Mouse (Mus musculus) cerebellum, postnatal 36 days (tissue): ENCODE results near the gene Fnip2.
"Not testable (repeated sequence)": the region's sequence is repeated elsewhere in the genome, so short reads cannot be mapped to it uniquely, and the experiment has no call there.

Experiments
- DNase-seq, 2 experiments: peaks; one replicate each; pipeline ENCODE4 v3.0.0; 2021 to 2022; ENCODE audit warnings: mixed read lengths in 2 of 2

Gene Fnip2

DNA sequence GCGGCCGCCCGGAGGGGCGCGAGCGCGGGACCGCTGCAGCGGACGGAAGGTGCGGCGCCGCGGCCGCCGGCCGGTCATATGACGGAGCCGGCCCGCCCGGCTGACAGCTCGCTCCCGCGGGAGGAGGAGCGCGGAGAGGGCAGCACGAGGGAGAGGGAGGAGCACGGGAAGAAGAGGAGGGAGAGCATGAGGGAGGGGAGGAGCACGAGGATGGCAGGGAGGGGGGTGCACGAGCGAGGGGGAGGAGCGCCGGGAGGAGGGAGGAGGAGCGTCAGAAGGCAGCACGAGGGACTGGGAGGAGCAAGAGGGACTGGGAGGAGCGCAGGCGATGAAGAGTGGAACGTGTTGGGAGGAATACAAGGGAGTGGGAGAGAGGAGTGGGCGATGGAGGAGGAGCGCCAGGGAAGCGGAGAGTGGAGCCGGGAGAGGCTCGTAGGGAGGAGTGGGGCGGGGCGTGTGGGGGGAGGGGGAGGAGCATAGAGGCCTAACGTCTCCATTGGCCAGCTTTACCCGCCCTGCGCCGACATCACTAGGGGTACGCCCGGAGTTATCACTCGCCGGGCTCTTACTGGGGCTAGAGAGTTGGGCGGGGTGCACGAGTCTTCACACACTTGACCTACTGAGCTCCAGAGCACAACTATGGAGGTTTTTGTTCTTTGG, at the start of gene Fnip2:
Fnip2 (minus strand) TSS at position 94 of the 660 bp plus-strand sequence.
- peak; percentile 82 to 88 for DNase-seq

DNA sequence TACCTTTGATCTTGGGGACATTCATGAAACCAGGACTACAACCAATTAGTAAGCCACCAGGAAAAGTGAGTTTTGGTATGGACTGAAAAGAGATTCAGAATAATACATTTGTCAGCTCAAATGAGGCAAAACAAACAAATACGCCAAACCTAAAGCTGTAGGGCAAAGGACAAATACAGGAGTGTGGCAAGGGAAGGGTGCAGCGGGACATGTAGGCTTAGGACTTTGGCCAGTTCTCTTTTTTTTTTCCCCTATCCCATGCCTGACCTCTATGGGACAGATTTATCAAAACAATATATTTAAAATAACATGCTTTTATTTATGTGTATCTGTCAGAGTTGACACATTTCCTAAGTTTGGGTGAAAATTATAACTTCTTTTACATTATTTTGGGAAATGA, 42.3 kb upstream of the Fnip2 start:
- no peak for DNase-seq

DNA sequence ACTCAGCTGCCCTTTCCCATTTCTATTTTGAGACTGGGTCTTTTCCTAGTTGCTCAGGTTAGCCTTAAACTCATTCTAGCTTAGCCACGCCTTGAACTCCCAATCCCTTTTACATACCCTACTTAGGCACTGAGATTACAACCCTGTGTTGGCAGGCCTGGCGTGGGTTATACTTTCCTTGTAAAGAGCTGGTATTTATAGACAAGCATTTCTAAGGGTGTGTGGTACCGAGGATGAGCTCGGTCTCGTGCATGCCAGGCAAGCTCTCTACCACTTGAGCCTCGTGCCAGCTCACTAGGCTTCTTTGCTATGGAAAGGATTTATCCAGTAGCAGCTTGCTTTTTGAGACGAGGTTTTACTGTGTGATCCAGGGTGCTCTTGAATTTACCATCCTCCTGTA, 27.9 kb upstream of the Fnip2 start:
- DNase-seq, result no peak

DNA sequence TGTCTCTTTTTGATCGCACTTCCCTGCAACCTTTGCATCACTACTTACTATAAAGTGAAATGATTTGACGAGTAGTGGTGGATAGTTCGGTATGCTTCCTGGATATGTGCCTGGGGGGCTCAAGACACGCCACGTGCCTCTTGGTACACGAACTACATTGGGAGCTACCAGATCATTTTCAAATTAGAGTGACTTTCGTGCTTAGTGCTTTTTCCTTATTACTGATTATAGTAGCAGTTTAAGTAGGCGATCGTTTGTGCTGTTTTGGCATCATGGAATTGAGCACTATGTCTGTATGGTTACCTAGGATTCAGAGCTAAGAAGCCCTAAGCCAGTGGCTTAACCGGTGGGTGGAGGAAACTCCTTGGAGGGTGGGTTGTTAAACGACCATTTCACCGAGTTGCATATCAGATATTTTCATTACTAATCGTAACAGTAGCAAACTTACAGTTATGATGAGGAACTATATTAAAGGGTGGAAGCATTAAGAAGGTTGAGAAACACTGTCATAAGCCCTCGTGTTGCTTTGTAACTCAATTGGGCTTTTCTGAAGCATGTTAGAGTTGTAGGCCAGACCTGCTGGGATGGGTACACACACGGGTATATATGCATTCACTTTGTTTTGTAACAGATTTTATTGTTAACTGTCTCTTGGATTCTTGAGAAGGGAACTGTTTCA, 24.3 kb upstream of the Fnip2 start:
- DNase-seq, result no peak

DNA sequence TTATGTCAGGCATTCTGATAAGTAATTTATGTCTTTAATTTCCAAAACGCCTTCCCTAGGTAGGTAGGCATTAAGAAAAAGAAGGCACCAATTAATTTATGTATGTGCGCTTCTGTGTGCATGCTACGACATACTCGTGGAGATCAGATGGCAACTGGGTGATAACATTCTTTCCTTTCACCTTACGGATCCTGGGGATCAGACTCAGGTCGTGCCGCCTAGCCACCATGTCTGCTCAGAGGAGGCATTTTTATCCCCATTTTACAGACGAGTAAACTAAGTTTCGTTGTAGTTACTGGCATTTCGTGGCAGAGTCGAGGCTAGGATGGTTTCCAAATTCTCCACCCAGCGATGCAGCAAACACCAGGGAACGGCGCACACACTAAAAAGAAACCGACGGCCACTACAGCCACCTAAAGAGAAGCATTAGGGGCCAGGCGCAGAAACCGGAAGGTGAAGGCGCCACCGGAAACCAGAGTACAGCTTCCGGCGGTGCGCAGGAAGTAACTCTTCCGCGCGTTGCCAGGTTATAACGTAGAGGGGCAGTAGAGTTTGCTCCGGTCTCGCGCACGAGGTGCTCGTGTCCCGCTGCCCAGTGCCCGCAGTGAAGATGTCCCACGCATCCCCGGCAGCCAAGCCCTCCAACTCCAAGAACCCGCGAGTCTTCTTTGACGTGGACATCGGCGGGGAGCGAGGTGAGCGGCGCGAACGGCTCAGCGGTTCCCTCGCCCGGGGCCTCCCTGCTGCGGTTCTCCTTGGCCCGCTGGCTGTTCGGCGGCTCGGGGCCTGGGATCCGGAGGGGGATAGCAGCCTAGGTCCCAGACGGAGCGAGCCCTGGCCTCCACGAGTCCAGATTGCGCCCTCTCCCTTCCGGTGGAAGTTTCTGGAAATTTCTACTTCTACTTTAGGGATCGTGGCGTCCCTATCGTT, 23.5 kb upstream of the Fnip2 start, which contains the start of gene Ppid:
Ppid (plus strand) TSS at position 480 of the 930 bp plus-strand sequence.
- DNase-seq, result peak; percentile 76 to 79

DNA sequence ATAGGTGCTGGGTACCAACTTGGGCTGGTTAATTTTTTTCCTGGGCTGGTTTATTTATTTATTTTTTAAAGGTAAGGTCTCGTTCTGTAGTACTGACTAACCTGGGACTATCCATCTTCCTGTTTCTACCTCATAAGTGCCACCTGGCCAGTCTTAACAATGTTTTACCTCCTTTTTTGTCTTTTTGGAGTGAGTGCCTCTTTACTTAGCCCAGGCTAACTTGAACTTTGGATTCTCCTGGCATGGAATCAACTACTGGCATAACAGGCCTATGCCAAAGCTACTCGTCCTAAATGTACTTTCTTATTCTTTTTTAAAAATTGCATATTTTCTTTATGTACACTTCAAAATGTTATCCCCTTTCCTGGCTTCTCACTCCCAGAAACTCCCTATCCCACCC, 22.1 kb upstream of the Fnip2 start:
- no peak for DNase-seq

DNA sequence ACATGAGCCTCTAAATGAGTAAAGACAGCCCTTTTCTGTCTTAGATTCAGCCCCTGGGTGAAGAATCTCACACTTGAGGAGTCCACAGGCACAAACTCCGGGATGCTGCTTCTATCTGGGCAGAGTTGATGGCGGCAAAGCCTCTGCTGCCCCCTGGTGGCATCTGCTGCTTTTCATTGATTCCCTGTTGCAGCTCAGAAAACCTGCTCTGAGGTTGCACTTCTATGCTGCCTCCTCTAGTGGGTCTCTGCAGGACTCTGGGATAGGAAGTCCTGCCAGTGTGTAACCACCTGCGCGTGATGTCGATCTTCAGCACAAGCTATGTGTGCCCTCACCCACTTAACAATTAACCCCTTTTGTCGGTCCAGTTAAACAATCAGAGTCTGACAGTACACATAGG, 19.2 kb upstream of the Fnip2 start:
- DNase-seq, result peak; percentile 92 to 97

DNA sequence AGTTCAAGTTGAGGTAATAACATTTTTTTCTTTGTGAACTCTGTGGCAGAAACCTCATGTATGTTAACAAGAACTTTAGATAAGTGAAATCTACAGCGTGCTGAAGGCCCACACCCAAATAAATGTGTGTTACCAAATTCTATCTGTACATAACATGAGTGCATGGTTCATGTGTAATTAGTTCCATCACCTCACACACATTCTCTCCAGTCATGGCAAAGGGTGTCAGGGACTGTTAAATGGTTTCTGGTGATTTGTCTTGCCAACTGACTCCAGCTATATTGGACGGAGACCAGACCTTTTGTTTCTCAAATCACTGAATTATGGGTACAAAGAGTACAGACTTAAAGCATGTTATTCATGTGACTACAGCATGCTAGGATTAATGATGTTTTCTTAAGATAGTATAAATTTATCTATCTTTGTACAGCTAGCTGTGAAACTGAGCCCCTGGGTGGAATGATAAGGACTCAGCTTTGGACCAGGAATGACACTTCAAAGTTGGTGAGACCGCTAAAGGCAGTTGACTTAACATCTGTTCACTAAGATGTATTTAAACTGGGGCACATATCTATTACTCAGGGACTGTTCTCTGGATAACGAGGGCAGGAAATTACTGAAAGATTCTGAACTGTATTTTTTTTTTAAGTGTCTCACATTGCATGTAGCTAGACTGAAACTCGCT, 12.4 kb upstream of the Fnip2 start:
- DNase-seq, result no peak

DNA sequence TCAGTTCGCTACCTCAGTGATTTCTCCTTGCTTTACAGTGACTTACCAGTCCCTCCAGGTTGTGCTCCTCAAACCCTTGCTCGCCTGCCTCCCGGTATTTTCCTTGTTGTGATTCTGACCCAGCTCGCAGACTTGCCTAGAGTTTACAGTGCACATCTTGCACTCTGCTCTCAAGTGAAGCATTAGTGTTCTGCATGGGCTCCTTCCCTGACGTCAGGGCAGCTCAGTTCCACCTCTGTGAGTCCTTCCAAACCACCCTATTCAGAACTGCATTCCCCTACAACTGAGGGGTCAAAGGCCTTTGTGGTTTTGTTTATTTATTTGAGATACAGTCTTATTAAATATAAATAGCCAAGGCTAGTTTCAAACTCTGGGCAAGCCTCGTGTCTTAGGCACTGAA, 10.6 kb upstream of the Fnip2 start:
- DNase-seq, result no peak

DNA sequence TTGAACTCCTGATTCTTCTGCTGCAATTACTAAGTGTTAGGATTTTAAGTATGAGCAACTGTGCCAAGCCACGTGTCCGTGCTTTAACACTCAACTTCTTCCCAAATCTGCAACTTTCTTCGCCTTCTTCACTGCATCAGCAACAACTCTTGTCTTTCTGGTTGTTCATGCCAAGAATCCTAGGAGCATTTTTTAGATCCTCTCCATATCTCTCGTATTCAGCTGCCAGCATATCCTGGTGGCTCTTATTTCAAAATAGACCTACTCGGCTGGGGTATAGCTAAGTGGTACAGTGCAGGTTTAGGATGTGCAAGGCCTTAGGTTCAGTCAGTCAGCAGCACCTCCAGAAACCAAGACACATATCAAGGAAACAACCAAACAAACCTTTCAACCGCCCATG, 10.0 kb upstream of the Fnip2 start:
- no peak for DNase-seq

DNA sequence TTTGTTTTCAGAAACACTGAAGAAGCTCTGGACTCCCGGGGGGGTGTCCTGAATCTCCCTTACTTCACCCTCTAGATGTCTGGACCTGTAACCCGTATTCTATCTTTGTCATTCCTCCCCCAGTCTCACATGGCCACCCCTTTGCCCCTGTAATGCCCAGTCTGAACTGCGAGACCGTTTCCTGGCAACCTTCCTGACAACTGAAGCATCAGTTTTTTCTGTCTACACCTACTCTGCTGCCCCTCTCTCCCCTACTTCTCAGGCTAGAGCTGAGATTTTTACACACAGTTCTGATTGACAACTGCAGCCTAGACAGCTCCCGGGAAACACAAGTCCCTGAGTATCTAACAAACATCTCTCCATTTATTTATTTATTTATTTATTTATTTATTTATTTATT, 9.3 kb upstream of the Fnip2 start:
- DNase-seq, result no peak

DNA sequence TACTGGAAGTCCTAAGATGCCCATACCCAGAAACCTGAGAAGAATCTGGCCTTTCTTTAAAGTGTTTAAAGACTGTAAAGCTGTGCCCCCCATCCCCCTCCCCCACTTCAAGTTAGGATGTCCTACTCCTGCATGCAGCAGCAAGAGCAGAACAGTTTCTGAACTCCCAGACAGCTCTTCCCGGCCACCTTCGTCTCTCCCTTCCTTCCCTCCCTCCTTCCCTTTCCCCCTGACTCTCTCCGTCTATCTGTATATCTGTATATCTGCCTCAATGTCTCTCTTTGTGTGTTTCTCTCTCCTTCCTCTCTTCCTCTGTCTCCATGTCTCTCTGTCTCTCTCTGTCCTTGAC, 8.8 kb upstream of the Fnip2 start:
- no peak for DNase-seq

DNA sequence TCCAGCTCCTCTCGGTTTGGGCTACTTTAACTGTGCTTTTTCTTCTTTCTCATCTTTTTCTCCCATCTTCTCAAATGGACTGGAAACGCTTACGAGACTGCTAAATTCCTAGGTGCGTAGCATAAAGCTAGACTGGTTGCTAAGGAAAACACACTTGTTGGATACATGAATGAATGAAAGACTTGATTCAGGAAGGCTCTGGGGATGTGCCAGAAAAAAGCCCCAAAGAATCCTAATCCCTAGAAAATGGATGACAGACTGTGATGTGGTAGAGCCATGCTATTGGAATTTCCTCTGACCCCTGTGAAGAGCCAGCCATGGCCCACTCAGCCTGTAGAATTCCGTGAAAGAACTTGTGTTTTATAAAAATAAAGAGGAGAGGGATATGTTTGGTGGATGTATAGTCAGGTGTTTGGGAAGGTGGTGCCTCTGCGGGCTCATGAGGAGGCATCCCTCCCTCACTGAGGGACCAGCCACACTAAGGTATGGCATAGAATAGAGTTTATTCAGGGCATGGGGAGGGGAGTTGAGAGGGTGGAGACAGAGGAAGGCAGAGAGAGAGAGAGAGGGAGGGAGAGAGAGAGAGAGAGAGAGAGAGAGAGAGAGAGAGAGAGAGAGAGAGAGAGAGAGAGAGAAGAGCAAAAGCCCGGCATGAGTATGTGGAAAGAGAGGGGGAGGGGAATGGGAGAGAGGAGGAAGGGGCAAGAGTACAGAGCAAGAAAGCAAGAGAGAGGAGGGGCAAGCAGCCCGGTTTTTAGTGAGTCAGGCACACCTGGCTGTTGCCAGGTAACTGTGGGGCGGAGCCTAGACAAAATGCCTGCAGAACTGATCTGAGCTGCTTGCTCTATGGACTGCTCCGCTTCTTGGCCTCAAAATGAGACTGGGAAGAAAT, 8.2 kb upstream of the Fnip2 start:
- no peak for DNase-seq

DNA sequence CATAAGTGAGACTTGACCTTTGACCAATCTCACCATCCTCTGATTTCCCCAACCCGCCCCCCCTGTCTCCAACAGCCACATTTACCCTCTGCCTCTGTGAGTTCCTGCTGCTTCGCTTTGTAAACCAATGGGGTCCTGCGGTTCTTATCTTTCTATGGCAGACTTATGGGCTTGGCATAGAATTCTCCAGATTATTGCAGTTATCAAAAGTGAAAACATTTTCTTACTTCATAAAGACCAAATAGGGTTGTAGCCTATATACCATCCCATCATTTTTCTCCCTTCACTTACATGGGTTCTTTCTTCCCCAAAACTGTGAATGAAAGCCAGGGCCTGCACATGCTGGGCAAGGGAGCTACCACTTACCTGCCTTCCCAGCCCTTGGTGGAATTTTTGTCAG, 6.7 kb upstream of the Fnip2 start:
- DNase-seq, result no peak

DNA sequence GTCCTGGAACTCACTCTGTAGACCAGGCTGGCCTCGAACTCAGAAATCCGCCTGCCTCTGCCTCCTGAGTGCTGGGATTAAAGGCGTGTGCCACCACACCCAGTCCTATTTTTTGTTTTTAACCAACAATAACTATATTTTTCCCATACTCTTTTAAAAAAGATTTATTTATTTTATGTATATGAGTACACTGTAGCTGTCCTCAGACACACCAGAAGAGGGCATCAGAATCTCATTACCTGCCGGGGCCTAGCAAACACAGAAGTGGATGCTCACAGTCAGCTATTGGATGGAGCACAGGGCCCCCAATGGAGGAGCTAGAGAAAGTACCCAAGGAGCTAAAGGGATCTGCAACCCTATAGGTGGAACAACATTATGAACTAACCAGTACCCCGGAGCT, 5.8 kb upstream of the Fnip2 start:
- not testable (repeated sequence) for DNase-seq

DNA sequence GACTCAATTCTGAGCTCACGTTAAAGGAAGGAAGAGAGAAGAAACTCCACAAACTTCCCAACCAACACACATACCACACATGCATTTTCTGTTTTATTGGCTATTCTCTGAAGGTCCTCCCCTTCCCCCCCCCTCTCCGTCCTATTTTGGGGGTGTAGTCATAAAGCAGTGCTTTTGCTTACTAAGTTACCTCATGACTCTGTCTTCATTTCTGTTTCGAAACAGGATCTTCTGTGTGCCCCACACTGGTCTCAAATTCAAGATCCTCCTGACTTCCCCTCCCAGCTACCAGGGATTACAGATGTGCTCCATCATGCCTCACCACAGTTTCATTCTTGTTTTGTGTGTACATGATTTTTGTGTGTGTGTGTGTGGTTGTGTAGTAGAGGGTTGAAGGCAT, 4.8 kb upstream of the Fnip2 start:
- DNase-seq, result no peak

DNA sequence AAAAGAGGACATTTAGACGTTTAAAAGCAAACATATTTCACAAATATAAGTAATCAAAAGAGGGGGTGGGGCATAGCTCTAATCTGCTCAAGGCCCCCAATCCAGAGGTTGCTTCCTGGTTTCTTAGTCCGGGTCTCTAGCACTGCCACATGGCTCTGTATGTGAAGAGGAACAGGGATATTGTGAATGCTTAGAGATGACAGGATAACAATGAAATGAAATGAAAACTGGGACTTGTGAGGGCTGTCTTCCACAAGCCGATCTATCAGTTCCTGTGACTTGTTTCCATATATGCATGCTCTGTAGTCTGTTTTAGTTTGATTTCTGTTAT, 1.7 kb upstream of the Fnip2 start:
- DNase-seq, result no peak

DNA sequence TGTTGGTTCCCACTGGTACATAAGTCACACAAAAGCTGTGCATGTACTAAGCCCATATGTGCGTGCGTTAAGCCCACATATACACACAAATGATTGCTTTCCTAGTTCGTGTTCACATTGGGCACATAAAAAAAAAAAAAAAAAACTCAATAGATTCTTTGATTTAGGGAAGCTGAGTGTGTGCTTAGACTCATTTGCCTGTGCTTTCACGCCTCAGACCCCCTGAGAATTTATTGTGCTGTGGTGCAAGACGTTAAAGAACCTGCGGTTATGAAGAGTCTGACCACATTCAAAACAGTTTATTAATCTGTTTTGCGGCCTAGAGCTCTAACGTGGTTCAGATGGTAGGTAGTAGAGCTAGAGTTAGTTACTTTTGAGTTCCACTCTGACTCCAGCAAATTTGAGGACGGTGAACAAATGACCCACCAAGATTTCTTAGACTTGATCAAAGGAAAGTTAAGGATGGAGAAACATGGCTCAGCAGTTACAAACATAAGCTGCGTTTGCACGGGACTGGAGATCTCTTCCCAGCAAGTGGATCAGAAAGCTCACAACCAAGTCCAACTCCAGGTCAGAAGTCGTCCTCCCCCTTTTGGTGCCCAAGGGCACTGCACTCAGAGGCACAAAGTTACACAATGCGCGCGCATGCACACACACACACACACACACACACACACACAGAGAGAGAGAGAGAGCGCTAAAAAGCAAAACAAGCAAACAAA, 1.2 kb upstream of the Fnip2 start:
- DNase-seq, result no peak

DNA sequence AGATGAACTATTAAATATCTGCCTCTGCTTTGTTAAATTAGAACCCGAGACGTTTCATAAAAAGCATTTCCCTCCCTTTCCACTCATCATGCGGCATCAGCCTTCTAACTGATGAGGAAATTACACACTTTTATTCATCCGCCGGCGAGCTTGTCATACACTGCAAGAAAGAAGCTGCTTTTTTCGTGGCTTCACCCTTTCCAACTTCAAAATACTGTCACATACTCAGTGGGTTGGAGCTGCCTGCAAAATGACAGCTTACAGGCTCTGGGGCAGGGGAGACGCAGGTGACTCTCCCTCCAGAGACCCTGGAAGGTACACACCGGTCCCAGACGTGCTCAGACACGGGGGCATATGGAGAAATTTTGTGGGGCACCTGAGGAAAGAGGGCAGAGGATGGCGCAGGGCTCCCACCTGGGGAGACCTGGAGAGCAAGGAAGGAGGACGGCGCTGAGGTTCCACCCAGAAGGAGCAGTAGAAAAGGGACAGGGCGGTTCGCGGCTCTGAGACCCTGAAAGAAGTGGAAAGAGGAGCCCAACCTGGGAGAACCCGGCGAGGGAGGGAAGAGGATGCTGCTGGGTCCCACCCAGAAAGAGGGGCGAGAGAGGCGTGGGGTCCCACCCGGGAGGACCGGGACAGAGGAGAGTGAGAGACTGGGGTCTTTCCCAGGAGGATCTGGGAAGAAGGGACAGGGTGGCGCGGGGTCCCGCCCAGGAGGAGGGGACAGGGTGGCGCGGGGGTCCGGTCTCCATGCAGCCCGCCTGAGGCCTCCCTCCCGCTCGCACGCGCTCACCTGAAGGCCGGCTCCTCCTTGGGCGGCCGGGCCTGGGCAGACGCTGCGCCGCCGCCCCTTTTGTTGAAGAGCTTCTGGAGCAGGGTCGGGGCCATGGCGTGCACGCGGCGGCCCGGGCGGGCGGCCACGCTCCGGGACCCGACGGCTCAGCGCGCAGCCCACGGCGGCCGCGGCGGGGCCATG, 592 bp downstream of the Fnip2 start:
- DNase-seq, result peak; percentile 41 to 51
